Mouse (Mus musculus): ENCODE results near the gene 4930432M17Rik.

DNA sequence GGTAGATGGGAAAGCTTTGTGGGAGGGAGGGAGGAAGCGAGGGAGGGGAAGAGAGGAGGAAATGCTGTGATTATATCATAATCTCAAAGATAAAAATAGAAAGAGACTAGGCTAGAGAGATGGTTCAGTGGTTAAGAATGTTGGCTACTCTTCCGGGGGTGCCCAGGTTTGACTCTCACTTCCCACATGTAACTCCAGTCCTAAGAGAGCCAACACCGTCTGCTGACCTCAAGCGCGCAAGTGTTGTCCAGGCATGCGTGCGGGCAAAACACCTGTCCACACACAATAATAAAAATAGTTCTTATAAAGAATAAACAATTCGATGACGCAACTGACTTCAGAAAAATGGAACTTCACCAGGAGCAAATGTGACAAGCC lies 7.1 kb upstream of the 4930432M17Rik start:
- TF ChIP-seq CTCF (IDR thresholded peaks at IDR 0.05; ENCODE audit: low read depth, low read length): no peak
- TF ChIP-seq GATA1 (IDR thresholded peaks at IDR 0.05; ENCODE audit: borderline replicate concordance, low read length): no peak

Data from G1E (cell line).